Mouse (Mus musculus) lung, embryonic 16.5 days (tissue): ENCODE measurements around the gene Art2b. TPM values are rescaled to one million over a fixed set of nuclear protein-coding genes. Genes with fewer than 3 reads are reported as not detected.
"Not testable (repeated sequence)": the region's sequence is repeated elsewhere in the genome, so short reads cannot be mapped to it uniquely, and the experiment has no call there.

Experiments used
- ATAC-seq: fragments of 200-750 bp; cut with Nextera tagmentation; 2 replicates; pipeline ENCODE4 v1.8.0; 2017; ENCODE audit warnings: low read depth, mild to moderate bottlenecking, moderate library complexity
- H3K27ac ChIP-seq: fragments of 300-500 bp; sonication (generic); 2 replicates; pipeline ENCODE4 v1.5.1; 2014; ENCODE audit warnings: mild to moderate bottlenecking, control low read depth, low read length
- H3K27me3 ChIP-seq: fragments of 300-500 bp; sonication (generic); 2 replicates; pipeline ENCODE4 v1.6.1; 2014; ENCODE audit warnings: low read depth, low read length, mixed read lengths; ENCODE audit not compliant: control insufficient read depth, insufficient read depth
- H3K36me3 ChIP-seq: fragments of 300-500 bp; sonication (generic); 2 replicates; pipeline ENCODE4 v1.6.1; 2014; ENCODE audit warnings: low read length; ENCODE audit not compliant: control insufficient read depth, insufficient read depth
- H3K4me1 ChIP-seq: fragments of 300-500 bp; sonication (generic); replicated peaks from 2 replicates; pipeline ENCODE4 v1.6.1; 2014; ENCODE audit warnings: low read length, mixed read lengths; ENCODE audit not compliant: control insufficient read depth, insufficient read depth
- H3K4me2 ChIP-seq: fragments of 300-500 bp; sonication (generic); 2 replicates; pipeline ENCODE4 v1.6.1; 2014; ENCODE audit warnings: low read depth, low read length, control low read depth
- H3K4me3 ChIP-seq: fragments of 300-500 bp; sonication (generic); 2 replicates; pipeline ENCODE4 v1.5.1; 2014; ENCODE audit warnings: mild to moderate bottlenecking, low read length, control low read depth
- H3K9ac ChIP-seq: fragments of 300-500 bp; sonication (generic); 2 replicates; pipeline ENCODE4 v1.6.1; 2014; ENCODE audit warnings: low read length, control low read depth
- H3K9me3 ChIP-seq: fragments of 300-500 bp; sonication (generic); 2 replicates; pipeline ENCODE4 v1.6.1; 2016; ENCODE audit warnings: low read length; ENCODE audit not compliant: control insufficient read depth
- WGBS: fragments of 180-500 bp; shearing (Covaris S2); extraction: QIAGEN DNeasy Blood & Tissue Kit; methylation state at CpG from one replicate; pipeline ENCODE4 v1.1.7; 2014; 5-methylcytosine and 5-hydroxymethylcytosine counted together
- polyA plus RNA-seq: library from polyadenylated mRNA; unstranded; fragments of >200 nt; fragmentation: Nextera tagmentation; extraction: Ambion mirVana; gene quantifications from 2 replicates; pipeline ENCODE4 v1.2.1, GENCODE M21; 2015

The Art2b gene
- polyA plus RNA-seq, result not detected in 2 replicates

DNA sequence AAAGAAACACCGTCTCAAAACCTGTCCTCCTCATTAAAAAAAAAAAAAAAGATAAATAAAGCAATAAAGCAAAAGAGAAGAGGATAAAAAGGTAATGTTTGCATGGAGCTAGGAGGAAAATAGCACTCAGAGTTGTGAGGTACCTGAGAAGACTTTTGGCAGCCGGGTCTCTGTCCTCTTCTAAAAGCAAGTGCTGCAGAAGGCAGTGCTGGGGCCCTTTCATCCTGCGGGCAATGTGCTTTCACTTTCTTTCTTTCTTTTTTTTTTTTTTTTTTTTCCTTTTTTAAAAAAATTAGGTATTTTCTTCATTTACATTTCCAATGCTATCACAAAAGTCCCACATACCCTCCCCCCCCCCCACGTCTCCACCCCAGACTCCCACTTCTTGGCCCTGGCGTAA lies at the start of gene Art2b:
Gene Art2b, minus strand, starts transcription at position 193 of the 400 bp plus-strand sequence.
- Histone ChIP-seq H3K36me3 (no peaks in the 10 kb centered on the region), H3K27ac (no peak within 1 kb of the TSS), H3K4me3 (no peak within 1 kb of the TSS), H3K4me1 (no peaks in the 10 kb centered on the region), H3K27me3 (no peaks in the 10 kb centered on the region), H3K4me2 (no peak within 1 kb of the TSS), H3K9me3 (no peaks in the 10 kb centered on the region), H3K9ac (no peak within 1 kb of the TSS)
- 74% methylated on average over 5 of the region's 5 CpGs for WGBS
- no peak for ATAC-seq

DNA sequence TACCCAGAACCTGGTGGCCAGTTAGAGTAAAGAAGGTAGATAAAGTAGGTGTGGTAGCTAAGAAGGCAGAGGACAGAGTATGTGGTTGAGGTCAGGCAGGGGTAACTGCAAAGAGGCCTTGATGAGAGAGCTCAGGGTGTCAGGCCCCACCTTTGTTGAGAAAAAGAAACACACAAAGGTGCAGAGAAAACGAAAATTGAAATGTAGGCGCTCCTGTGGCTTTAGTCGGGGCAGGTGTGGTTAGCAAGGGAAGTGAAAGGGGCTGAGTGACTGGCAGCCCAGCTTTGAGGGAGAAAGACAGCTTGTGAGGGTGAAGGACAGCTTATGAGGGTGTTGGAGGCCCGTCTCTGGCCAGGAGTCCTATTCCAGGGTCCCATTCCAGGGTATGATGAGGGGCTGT lies 49.1 kb upstream of the Art2b start:
- Histone ChIP-seq H3K9me3 (no peaks in the 10 kb centered on the region), H3K27me3 (no peaks in the 10 kb centered on the region), H3K4me2 (no peak overlapping the region), H3K27ac (no peak overlapping the region), H3K4me3 (no peak overlapping the region), H3K36me3 (no peaks in the 10 kb centered on the region), H3K9ac (no peak overlapping the region), H3K4me1 (no peaks in the 10 kb centered on the region)
- no peak for ATAC-seq
- WGBS, result 78% methylated on average over 4 of the region's 4 CpGs

DNA sequence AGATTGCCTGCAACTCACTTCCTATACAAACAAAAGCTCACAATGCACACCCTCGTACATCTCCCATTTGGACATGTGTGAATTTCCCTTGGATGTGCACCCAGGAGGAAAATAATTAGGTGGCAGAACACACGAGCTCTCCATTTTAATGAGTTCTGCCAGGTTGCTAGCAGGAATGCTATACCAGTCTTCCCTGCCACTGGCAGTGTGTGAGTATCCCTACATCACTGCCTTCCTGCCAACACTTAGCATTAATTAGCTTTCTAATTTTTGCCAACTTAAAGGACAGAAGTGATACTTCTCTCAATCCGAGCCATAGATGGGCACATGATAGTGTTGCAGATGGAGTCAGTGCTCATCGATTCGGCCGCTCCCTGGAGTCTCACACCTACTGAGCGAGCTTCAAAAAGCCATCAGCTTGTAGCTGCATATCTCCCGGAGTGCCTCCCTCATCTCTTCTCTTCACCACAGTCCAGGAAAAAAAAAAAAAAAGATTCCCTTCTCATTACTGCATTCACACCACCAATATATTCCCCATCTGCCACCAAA lies 48.3 kb upstream of the Art2b start:
- Histone ChIP-seq H3K9me3 (no peaks in the 10 kb centered on the region), H3K36me3 (no peaks in the 10 kb centered on the region), H3K27me3 (no peaks in the 10 kb centered on the region), H3K4me1 (no peaks in the 10 kb centered on the region), H3K9ac (no peak overlapping the region), H3K4me2 (no peak overlapping the region), H3K4me3 (no peak overlapping the region), H3K27ac (no peak overlapping the region)
- no peak for ATAC-seq
- WGBS, result 64% methylated on average over 8 of the region's 8 CpGs

DNA sequence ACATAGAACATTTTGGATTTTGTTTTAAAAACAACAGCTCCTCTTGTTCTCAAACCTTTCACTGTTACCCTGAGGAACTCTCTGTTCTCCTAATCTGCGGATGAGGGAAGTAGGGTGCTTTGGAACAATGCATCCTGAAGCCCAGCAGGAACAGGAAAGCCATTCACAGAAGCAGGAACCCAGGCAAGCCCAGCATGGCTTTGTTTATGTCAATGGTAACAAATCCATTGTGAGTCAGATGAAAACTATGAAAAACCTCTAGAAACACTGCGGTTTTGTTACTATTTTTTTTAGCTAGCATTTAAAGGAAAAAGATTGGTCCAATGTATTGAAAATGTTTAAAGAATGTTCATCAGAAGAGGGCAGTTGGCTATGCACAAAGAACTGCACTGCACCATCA lies 43.1 kb upstream of the Art2b start:
- Histone ChIP-seq H3K4me3 (no peak overlapping the region), H3K4me2 (no peak overlapping the region), H3K27ac (no peak overlapping the region), H3K27me3 (no peaks in the 10 kb centered on the region), H3K9me3 (no peaks in the 10 kb centered on the region), H3K36me3 (no peaks in the 10 kb centered on the region), H3K4me1 (0 out of 2 replicates have a peak, but pooled peaks cover 2% of the 10 kb centered on the region), H3K9ac (no peak overlapping the region)
- ATAC-seq, result no peak
- 62% methylated on average over 2 of the region's 2 CpGs for WGBS

DNA sequence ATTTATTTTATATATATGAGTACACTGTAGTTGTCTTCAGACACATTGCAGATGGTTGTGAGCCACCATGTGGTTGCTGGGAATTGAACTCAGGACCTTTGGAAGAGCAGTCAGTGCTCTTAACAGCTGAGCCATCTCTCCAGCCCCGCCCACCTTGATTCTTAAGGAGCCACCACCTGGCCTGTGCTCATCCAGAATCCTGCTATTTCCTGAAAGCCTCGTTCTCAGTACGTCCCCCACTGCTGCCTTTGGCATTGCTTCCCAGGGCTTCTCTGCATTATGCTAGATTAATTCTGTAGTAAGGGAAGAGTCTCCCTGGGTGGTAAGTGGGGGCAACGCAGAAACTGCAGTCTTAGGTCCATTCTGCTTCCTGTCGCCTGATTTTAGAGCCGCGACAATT lies 41.8 kb upstream of the Art2b start:
- H3K27ac ChIP-seq, H3K4me3 ChIP-seq, ATAC-seq, H3K27me3 ChIP-seq, H3K36me3 ChIP-seq, H3K4me2 ChIP-seq, H3K4me1 ChIP-seq, H3K9ac ChIP-seq, H3K9me3 ChIP-seq: not testable (repeated sequence)
- WGBS, result 72% methylated on average over 7 of the region's 7 CpGs

DNA sequence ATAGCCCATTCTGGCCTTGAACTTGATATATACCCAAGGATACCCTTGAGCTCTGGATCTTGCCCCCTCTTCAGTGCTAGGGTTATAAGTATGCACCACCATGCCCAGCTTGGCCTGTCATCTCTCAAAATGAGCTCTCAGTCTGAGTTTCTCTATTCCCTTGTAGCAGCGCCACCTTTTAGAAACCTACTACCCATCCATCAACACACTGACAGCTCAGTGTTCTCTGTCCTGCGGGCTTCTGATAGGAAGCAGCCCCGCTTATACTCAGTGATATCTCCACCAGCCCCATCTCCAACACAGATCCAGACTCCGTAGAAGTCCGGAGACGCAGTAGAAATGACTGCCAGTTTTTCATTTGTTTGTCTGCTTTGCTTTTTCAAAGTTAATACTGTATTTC lies 38.9 kb upstream of the Art2b start:
- H3K4me1 ChIP-seq, result 0 out of 2 replicates have a peak, but pooled peaks cover 2% of the 10 kb centered on the region
- H3K27me3 ChIP-seq, result no peaks in the 10 kb centered on the region
- no peak overlapping the region for H3K9ac ChIP-seq
- no peak overlapping the region for H3K4me3 ChIP-seq
- ATAC-seq, result no peak
- WGBS, result 27% methylated on average over 6 of the region's 6 CpGs
- no peak overlapping the region for H3K27ac ChIP-seq
- no peak overlapping the region for H3K4me2 ChIP-seq
- H3K36me3 ChIP-seq, result no peaks in the 10 kb centered on the region
- no peaks in the 10 kb centered on the region for H3K9me3 ChIP-seq

DNA sequence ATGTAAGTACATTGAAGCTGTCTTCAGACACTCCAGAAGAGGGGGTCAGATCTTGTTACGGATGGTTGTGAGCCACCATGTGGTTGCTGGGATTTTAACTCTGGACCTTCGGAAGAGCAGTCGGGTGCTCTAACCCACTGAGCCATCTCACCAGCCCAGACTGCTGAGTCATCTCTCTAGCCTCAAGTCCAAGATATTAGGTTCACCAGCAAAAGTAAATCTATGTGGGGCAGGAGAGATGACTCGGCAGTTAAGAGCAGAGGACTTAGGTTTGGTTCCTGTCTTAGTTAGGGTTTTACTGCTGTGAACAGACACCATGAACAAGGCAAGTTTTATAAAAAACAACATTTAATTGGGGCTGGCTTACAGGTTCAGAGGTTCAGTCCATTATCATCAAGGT lies 36.5 kb upstream of the Art2b start:
- not testable (repeated sequence) for H3K9me3 ChIP-seq, H3K4me3 ChIP-seq, H3K9ac ChIP-seq, H3K27me3 ChIP-seq, H3K36me3 ChIP-seq, ATAC-seq, H3K4me1 ChIP-seq, H3K4me2 ChIP-seq, H3K27ac ChIP-seq
- WGBS, result 65% methylated on average over 4 of the region's 4 CpGs

DNA sequence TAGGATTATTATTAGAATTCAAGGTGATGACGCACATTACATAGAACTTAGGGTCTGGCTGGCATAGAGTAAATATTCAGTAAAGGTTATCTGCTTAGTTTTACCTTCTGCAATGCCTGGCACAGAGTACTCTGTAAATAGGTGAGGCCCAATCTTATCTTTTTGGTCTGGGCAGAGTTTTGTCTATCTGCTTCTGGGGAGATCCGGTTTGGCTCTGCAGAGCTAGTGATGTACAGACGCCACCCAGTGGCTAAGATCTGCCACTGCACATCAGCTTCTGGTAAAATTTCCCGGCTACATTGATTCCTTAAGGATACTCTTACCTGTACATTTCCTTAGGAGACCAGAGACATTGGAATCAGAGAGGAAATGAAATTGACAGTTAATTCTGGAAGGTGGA lies 35.0 kb upstream of the Art2b start:
- H3K4me1 ChIP-seq, result 0 out of 2 replicates have a peak, but pooled peaks cover 2% of the 10 kb centered on the region
- 22% methylated on average over 4 of the region's 4 CpGs for WGBS
- no peaks in the 10 kb centered on the region for H3K36me3 ChIP-seq
- ATAC-seq, result no peak
- H3K4me2 ChIP-seq, result no peak overlapping the region
- no peak overlapping the region for H3K4me3 ChIP-seq
- H3K9me3 ChIP-seq, result no peaks in the 10 kb centered on the region
- H3K27ac ChIP-seq, result no peak overlapping the region
- no peaks in the 10 kb centered on the region for H3K27me3 ChIP-seq
- H3K9ac ChIP-seq, result no peak overlapping the region

DNA sequence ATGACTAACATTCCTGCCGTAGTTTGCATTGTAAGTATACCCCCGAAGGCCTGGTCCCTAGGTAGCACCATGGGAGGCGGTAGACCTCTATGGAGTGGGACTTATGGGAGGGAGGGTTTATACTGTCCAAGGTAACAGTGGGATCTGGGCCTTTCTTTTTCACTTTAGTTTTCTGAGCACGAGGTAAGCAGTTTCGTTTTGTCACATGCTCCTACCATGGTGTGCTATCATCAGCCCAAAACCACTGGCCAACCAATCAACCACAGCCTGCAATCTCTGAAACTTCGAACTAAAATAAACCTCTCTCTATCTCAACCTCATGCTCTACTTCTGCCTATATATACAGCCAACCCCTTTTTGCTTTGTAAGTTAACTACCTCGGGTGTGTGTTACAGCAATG lies 32.9 kb upstream of the Art2b start:
- WGBS, result 72% methylated on average over 7 of the region's 7 CpGs
- H3K9ac ChIP-seq, result no peak overlapping the region
- H3K9me3 ChIP-seq, result no peaks in the 10 kb centered on the region
- no peak for ATAC-seq
- no peaks in the 10 kb centered on the region for H3K36me3 ChIP-seq
- H3K4me1 ChIP-seq, result no peaks in the 10 kb centered on the region
- no peak overlapping the region for H3K27ac ChIP-seq
- H3K4me3 ChIP-seq, result no peak overlapping the region
- H3K27me3 ChIP-seq, result no peaks in the 10 kb centered on the region
- H3K4me2 ChIP-seq, result no peak overlapping the region
